Mouse (Mus musculus) neural tube, embryonic 11.5 days (tissue): ENCODE data around the gene Camta2. TPM values are rescaled to one million over a fixed set of nuclear protein-coding genes. Genes with fewer than 3 reads are reported as not detected.

Source experiments
- ATAC-seq: fragments of 200-750 bp; cut with Nextera tagmentation; 2 replicates; pipeline ENCODE4 v1.8.0; 2017; ENCODE audit warnings: moderate number of reproducible peaks, mild to moderate bottlenecking, moderate TSS enrichment, moderate library complexity; ENCODE audit not compliant: insufficient read depth, low FRiP score, low TSS enrichment
- DNase-seq: peaks from one replicate; pipeline ENCODE4 v3.0.0-alpha.2; 2015; ENCODE audit warnings: low spot score
- H3K27ac ChIP-seq: fragments of 300-500 bp; sonication (generic); 2 replicates; pipeline ENCODE4 v1.5.1; 2014; ENCODE audit warnings: low read depth, mild to moderate bottlenecking, low read length
- H3K27me3 ChIP-seq: fragments of 300-500 bp; sonication (generic); 2 replicates; pipeline ENCODE4 v1.6.1; 2014; ENCODE audit warnings: mild to moderate bottlenecking, low read length, mixed read lengths; ENCODE audit not compliant: control insufficient read depth, insufficient read depth
- H3K36me3 ChIP-seq: fragments of 300-500 bp; sonication (generic); 2 replicates; pipeline ENCODE4 v1.6.1; 2014; ENCODE audit warnings: mild to moderate bottlenecking, low read length, moderate library complexity, mixed read lengths; ENCODE audit not compliant: control insufficient read depth, insufficient read depth
- H3K4me1 ChIP-seq: fragments of 300-500 bp; sonication (generic); 2 replicates; pipeline ENCODE4 v1.6.1; 2014; ENCODE audit warnings: low read length, mixed read lengths; ENCODE audit not compliant: control insufficient read depth, insufficient read depth
- H3K4me2 ChIP-seq: fragments of 300-500 bp; sonication (generic); 2 replicates; pipeline ENCODE4 v1.6.1; 2014; ENCODE audit warnings: low read depth, mild to moderate bottlenecking, moderate library complexity
- H3K4me3 ChIP-seq: fragments of 300-500 bp; sonication (generic); 2 replicates; pipeline ENCODE4 v1.5.1; 2014; ENCODE audit warnings: low read depth, low read length
- H3K9ac ChIP-seq: fragments of 300-500 bp; sonication (generic); 2 replicates; pipeline ENCODE4 v1.6.1; 2014; ENCODE audit warnings: mild to moderate bottlenecking, low read length
- H3K9me3 ChIP-seq: fragments of 300-500 bp; sonication (generic); 2 replicates; pipeline ENCODE4 v1.6.1; 2016; ENCODE audit warnings: low read length; ENCODE audit not compliant: control insufficient read depth
- WGBS: fragments of 180-500 bp; shearing (Covaris S2); extraction: QIAGEN DNeasy Blood & Tissue Kit; methylation state at CpG from one replicate; pipeline ENCODE4 v1.1.7; 2014; 5-methylcytosine and 5-hydroxymethylcytosine counted together
- polyA plus RNA-seq: library from polyadenylated mRNA; unstranded; fragments of >200 nt; fragmentation: Nextera tagmentation; extraction: Ambion mirVana; gene quantifications from 2 replicates; pipeline ENCODE4 v1.2.1, GENCODE M21; 2014

The Camta2 gene
- polyA plus RNA-seq, 1 experiment from 2014 or later = 10.7 TPM

DNA sequence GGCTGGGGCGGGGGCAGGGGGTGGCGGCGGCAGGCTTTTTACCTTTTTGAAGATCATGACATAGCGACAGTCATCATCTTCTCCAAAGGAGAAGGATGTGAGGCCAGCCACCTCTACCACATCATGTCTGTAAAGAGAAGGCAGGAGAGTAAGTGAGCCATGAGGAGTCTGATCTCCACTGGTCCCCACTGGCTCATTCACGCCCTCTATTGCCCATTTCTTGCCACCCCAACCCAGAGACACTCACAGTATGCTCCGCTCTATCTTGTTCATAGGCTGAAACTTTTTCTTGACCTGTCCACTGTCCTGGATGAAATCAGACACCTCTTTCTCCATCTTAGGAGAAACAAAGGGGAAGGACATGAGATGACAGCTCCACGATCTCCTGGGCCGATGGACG lies 23.2 kb downstream of the Camta2 start:
- Histone ChIP-seq H3K4me1 (0 out of 2 replicates have a peak, but pooled peaks cover 4% of the 10 kb centered on the region), H3K4me2 (no peak overlapping the region), H3K4me3 (no peak overlapping the region), H3K9ac (no peak overlapping the region), H3K36me3 (peaks cover 14% of the 10 kb centered on the region; the same call in 1 of the 2 replicates), H3K27ac (no peak overlapping the region), H3K9me3 (no peaks in the 10 kb centered on the region), H3K27me3 (no peaks in the 10 kb centered on the region)
- WGBS = 93% methylated on average over 9 of the region's 9 CpGs
- no peak for DNase-seq
- no peak for ATAC-seq

DNA sequence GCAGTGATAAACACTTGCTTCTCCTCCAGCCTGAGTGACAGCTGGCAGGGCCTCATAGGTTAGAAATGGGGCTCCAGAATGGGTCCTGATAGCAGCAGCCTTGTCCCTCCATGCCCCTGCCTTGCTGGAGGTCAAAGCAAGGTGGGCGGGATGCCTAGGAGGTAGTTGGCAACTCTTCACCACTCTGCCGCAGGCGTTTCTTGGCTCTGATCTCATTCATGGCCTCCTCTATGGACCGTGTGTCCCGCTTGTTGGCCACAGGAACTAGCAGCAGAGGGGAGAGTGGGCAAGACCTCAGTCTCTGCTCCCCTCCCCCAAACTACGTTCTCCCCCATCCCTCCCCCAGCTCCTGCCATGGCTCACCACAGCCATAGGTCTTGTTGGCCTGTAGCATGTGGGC lies 23.9 kb downstream of the Camta2 start:
- no peak for ATAC-seq

DNA sequence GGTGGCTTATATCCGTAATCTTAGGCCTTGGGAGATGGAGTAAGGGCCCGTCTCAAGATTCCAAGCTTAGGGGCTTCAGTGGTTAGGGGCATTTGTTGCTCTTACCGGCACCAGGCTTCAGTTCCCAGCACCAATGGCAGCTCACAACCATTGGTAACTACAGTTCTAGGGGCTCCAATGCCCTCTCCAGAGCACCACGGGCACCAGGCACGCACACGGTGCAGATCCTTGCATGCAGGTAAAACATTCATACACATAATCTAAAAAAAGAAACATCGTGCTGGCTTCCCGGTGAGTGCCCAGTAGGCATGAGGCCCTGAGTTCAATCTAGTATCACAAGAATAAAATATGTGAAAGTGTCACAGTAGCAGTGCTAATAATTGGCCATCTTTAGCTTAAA lies 24.8 kb downstream of the Camta2 start:
- Histone ChIP-seq H3K4me1 (0 out of 2 replicates have a peak, but pooled peaks cover 4% of the 10 kb centered on the region), H3K9ac (no peak overlapping the region), H3K27ac (no peak overlapping the region), H3K4me2 (no peak overlapping the region), H3K9me3 (no peaks in the 10 kb centered on the region), H3K36me3 (peaks cover 14% of the 10 kb centered on the region; the same call in 1 of the 2 replicates), H3K27me3 (no peaks in the 10 kb centered on the region), H3K4me3 (no peak overlapping the region)
- ATAC-seq (no peak), DNase-seq (no peak)
- WGBS = 93% methylated on average over 8 of the region's 8 CpGs

More for the DNA sequence above, 23.9 kb downstream of the Camta2 start:
- no peak overlapping the region for H3K4me2 ChIP-seq
- WGBS = 93% methylated on average over 6 of the region's 6 CpGs
- no peak overlapping the region for H3K27ac ChIP-seq
- no peak overlapping the region for H3K9ac ChIP-seq
- no peaks in the 10 kb centered on the region for H3K27me3 ChIP-seq
- no peaks in the 10 kb centered on the region for H3K9me3 ChIP-seq
- H3K4me1 ChIP-seq = 0 out of 2 replicates have a peak, but pooled peaks cover 4% of the 10 kb centered on the region
- DNase-seq = no peak
- H3K4me3 ChIP-seq = no peak overlapping the region
- H3K36me3 ChIP-seq = peaks cover 14% of the 10 kb centered on the region; the same call in 1 of the 2 replicates

- H3K27me3 ChIP-seq = no peaks in the 10 kb centered on the region
- ATAC-seq (no peak), DNase-seq (no peak)
- H3K36me3 ChIP-seq = peaks cover 14% of the 10 kb centered on the region; the same call in 1 of the 2 replicates
- H3K9ac ChIP-seq = no peak overlapping the region
- no peak overlapping the region for H3K27ac ChIP-seq
- 85% methylated on average over 8 of the region's 8 CpGs for WGBS
- H3K4me1 ChIP-seq = peaks cover 9% of the 10 kb centered on the region
- no peak overlapping the region for H3K4me3 ChIP-seq
- no peak overlapping the region for H3K4me2 ChIP-seq
- no peaks in the 10 kb centered on the region for H3K9me3 ChIP-seq
These were observed 27.3 kb downstream of the Camta2 start for GRCm38 (mm10) chr11:70660571-70660970.

GRCm38 (mm10) chr11:70658942-70659341 lies 29.0 kb downstream of the Camta2 start:
- DNase-seq = no peak
- no peaks in the 10 kb centered on the region for H3K9me3 ChIP-seq
- ATAC-seq = no peak
- no peaks in the 10 kb centered on the region for H3K27me3 ChIP-seq
- H3K4me1 ChIP-seq = peaks cover 9% of the 10 kb centered on the region
- H3K4me2 ChIP-seq = no peak overlapping the region
- H3K9ac ChIP-seq = no peak overlapping the region
- H3K36me3 ChIP-seq = peaks cover 6% of the 10 kb centered on the region; the same call in 1 of the 2 replicates
- 81% methylated on average over 8 of the region's 8 CpGs for WGBS
- H3K4me3 ChIP-seq = no peak overlapping the region
- no peak overlapping the region for H3K27ac ChIP-seq

DNA sequence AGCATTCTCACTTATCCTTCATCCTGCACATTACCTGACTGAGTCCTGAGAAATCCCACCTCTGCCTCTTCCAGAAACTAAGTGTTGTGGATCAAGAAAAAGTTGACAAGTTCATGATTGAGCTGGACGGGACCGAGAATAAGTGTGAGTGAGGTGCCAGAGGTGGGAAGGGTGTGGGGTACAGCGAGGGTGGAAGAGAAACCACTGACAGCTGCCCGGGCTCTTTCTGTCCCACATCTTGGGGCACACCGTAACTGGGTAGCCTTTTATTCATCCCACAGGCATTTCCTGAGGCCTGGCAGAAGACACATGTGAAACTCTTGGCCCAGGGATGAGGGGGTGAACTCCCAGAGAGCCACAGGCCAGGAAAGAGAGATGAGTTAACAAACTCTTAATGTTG lies 29.4 kb downstream of the Camta2 start:
- DNase-seq (no peak), ATAC-seq (no peak)
- H3K4me2 ChIP-seq = no peak overlapping the region
- WGBS = 88% methylated on average over 5 of the region's 5 CpGs
- no peak overlapping the region for H3K27ac ChIP-seq
- H3K36me3 ChIP-seq = peaks cover 6% of the 10 kb centered on the region; the same call in 1 of the 2 replicates
- no peak overlapping the region for H3K9ac ChIP-seq
- no peaks in the 10 kb centered on the region for H3K27me3 ChIP-seq
- no peaks in the 10 kb centered on the region for H3K9me3 ChIP-seq
- H3K4me1 ChIP-seq = peaks cover 9% of the 10 kb centered on the region
- no peak overlapping the region for H3K4me3 ChIP-seq

DNA sequence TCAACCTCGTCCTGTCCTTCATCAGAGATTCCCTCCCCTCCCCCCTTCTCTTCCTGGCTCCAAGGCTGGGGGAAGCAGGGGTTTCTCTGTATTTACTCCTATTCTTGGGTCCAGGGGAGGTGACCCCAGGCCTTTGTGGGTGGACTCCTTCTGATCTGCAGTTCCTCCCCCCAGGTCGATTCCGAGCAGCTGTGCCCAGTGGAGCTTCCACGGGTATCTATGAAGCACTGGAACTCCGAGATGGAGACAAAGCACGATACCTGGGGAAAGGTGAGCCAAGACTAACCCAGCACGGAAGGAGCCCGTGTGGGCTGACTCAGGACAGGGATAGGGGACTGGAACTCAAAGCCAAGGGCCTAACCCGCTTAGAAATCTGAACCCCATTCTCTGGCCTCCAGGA lies 29.9 kb downstream of the Camta2 start:
- no peak for DNase-seq
- Histone ChIP-seq H3K9ac (no peak overlapping the region), H3K36me3 (0 out of 2 replicates have a peak, but pooled peaks cover 6% of the 10 kb centered on the region), H3K9me3 (no peaks in the 10 kb centered on the region), H3K27me3 (no peaks in the 10 kb centered on the region), H3K4me1 (peaks cover 10% of the 10 kb centered on the region), H3K27ac (no peak overlapping the region), H3K4me3 (no peak overlapping the region), H3K4me2 (no peak overlapping the region)
- WGBS = 55% methylated on average over 9 of the region's 9 CpGs
- no peak for ATAC-seq

DNA sequence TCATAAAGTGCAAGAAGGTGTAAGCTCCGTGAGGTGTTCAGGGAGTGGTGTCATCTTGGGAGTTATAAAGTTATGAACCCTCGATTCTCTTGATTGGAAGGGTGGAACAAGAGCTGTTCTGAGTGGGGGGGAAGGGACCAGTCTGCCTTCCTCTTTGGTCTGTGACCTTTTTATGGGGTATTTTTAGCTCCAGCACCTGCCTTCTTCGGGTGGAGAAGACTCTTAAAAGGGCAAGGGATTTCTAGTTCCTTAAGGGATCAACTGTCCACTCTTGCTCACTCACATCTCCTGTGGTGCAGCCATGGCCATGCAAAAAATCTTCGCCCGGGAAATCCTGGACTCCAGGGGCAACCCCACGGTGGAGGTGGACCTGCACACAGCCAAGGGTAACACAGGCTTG lies 30.3 kb downstream of the Camta2 start:
- Histone ChIP-seq H3K4me2 (peak overlapping the region; percentile 24), H3K27ac (no peak overlapping the region), H3K27me3 (no peaks in the 10 kb centered on the region), H3K36me3 (peaks cover 2% of the 10 kb centered on the region; the same call in 1 of the 2 replicates), H3K4me3 (no peak overlapping the region), H3K9me3 (no peaks in the 10 kb centered on the region), H3K9ac (no peak overlapping the region), H3K4me1 (peaks cover 14% of the 10 kb centered on the region)
- no peak for DNase-seq
- ATAC-seq = no peak
- 51% methylated on average over 6 of the region's 6 CpGs for WGBS

GRCm38 (mm10) chr11:70656964-70657363 lies 30.9 kb downstream of the Camta2 start, which contains the start of gene Eno3:
Gene Eno3, plus strand, starts transcription at chr11:70657202.
- WGBS = 3% methylated on average over 3 of the region's 3 CpGs
- no peaks in the 10 kb centered on the region for H3K27me3 ChIP-seq
- peak within 1 kb of the TSS; percentile 97 for H3K27ac ChIP-seq
- H3K9me3 ChIP-seq = no peaks in the 10 kb centered on the region
- H3K4me2 ChIP-seq = peak within 1 kb of the TSS; percentile 86
- peak within 1 kb of the TSS; percentile 98 for H3K9ac ChIP-seq
- peaks cover 3% of the 10 kb centered on the region; the same call in 1 of the 2 replicates for H3K36me3 ChIP-seq
- ATAC-seq (no peak), DNase-seq (no peak)
- peak within 1 kb of the TSS; percentile 100 for H3K4me3 ChIP-seq
- H3K4me1 ChIP-seq = peaks cover 19% of the 10 kb centered on the region
